Mouse (Mus musculus) adrenal gland, adult 2 months (tissue): ENCODE results near the gene Sept8. TPM values are rescaled to one million over a fixed set of nuclear protein-coding genes. Genes with fewer than 3 reads are reported as not detected.
"Not testable (repeated sequence)": the region's sequence is repeated elsewhere in the genome, so short reads cannot be mapped to it uniquely, and the experiment has no call there.

ENCODE experiments used
- DNase-seq: peaks from one replicate; pipeline ENCODE4 v3.0.0; 2021
- polyA plus RNA-seq: library from polyadenylated mRNA; depleted of rRNA; stranded (reverse); fragments of >200 nt; gene quantifications from 2 replicates; pipeline ENCODE4 v1.2.3, GENCODE M21; 2012
- total RNA-seq, 2 experiments: library from RNA; stranded (reverse); gene quantifications; 2 replicates each; pipeline ENCODE4 v1.2.3; 2021

Sept8 gene
- total and polyA plus RNA-seq, 3 experiments, result 38.1 to 46.9 (median 43.7) TPM

DNA sequence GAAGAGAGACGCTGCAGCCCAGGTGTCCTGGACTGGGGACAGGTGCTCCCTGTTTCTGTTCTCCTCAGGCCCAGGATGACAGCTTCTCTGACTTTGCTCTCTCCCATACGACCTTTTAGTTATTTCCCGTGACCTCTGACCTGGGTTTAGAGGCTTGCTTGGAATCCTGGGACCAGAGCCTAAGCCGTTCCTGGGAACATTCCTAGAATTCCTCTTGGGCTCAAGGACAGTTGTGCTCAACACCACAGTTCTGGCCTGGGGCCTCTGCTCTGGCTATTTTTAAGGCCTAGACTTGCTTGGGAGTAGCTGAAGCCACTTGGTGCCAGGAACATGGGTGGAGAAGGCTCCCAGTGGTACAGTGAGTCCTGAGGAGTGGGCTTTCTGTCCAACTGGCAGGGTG is 6.4 kb downstream of the Sept8 start:
- DNase-seq, result no peak

DNA sequence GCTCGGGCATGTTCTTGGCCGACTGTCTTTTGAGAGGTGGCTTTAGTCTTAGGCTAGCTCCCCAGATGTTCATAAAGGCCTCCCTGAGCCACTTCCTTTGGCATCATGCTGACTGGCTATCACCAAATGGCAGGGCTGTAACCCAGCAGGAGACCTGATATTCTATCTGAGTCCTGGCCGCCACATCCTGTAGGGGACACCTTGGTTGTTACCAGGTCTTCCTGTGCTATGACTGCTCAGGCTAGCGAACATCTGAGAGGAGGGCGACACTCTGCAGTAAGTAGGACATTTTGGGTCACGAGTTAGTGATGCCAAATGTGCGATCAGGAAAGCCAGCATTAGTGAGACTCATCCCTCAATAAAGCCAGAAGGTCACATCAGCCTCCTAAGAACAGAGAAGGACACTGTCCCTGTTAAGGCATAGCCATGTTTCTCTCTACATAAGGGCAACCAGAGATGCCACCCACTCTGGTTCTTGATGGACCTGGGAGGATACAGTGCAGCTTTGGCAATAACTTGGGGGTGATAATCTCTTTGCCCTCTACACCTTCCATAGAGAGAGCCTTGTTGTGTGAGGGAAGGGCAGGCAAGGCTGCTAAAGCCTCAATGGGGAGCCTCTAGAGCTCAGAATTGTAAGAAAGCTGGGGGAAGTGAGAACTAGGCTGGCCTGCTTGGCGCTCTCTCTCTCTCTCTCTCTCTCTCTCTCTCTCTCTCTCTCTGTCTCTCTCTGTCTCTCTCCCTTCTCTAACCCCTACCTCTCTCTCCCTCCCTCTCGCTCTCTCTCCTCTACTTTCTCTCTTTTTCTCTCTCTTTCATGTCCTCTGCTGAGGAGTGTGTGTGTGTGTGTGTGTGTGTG is 9.6 kb downstream of the Sept8 start:
- no peak for DNase-seq

DNA sequence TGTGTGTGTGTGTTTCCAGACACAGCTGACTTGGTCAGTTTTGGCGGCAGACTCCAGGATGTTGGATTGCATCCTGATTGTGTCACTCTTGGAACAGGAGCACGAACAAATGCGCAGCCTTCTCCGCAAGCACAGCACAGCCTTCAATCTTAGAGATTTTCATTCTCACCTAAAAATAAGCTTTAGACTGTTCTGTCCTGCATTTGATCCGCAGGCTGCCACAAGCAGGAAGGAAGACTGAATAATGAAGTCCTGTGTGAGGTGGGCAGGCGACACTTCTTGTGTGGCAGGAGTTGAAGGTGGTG is 10.1 kb downstream of the Sept8 start:
- peak; percentile 58 for DNase-seq

DNA sequence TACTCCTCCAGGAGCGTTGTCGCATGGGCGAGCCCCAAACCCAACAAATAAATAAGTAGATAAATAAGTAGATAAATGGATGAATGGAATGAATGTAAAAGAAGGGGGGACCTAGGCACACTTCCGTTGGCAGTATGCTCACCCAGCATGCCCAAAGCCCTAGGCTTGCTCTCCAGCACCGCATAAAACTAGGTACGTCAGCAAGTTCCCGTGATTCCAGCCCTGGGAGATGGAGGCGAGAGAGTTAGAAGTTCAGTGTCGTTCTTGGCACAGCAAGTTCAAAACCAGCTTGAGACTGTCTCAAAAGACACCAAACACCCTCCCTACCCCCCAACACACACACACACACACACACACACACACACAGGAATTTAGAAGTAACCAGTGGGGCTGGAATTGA is 10.9 kb downstream of the Sept8 start:
- DNase-seq, result no peak

DNA sequence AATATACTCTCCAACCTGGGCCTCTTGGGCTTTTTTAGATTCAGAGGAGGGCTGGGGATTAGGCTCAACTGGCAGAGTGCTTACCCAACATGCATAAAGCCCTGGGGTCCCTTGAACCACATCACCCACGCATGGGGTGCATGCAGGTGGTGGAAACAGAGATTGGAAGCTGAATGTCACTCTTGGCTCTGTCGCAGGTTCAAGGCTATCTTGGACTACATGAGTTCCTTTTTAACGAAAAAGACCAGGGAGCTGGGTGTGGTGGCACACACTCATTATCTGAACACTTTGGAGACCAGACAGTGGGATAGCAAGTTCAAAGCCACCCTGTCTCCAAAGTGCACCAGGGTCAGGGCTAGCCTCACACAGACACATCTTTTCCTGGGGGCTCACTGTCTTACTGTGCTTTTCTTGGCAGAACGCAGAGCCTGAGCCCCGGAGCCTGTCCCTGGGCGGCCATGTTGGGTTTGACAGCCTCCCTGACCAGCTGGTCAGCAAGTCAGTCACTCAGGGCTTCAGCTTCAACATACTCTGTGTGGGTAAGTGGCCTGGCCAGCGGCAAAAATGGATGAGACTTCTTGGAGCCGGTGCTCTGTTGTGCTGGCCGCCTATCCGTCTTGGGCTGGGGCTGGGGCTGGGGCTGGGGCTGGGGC is 12.6 kb downstream of the Sept8 start:
- DNase-seq, result no peak

DNA sequence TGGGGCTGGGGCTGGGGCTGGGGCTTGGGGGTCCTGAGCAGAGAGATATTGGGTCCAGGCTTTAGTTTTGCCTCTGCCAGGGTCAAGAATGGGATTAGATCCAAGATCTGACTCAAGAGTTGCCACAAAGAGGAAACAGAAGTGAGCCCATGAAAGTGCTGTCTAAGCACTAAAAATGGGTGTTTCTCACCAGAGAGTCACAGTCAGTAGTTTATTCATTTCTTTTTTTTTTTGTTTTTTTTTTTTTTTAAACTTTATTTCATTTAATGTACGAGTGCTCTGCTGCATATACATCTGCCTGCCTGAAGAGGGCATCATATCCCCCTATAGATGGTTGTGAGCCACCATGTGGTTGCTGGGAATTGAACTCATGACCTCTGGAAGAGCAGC is 13.2 kb downstream of the Sept8 start:
- DNase-seq, result no peak

DNA sequence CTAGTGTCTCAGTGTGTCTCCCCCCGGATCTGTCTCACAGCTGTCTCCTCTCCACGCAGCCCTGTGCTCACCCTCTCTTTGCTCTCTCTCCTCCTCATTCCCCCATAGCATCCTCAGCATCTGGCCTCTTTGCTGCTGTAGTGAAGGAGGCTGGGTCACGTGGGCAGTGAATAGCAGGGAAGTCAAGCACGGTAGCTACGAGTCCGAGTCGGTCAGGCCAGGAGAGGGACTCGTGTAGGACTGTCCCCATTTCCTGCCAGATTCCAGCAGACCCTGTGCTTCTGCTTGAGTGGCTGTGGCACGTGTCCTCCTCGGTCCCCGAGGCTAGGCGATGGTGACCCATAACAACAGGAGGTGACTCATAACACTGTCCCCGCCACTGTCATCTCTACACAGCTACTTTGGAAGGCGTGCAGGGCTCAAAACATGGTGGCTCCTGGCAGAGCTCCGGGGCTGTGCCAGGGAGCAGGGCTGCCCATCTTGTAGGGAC is 20.0 kb downstream of the Sept8 start:
- peak; percentile 42 for DNase-seq

DNA sequence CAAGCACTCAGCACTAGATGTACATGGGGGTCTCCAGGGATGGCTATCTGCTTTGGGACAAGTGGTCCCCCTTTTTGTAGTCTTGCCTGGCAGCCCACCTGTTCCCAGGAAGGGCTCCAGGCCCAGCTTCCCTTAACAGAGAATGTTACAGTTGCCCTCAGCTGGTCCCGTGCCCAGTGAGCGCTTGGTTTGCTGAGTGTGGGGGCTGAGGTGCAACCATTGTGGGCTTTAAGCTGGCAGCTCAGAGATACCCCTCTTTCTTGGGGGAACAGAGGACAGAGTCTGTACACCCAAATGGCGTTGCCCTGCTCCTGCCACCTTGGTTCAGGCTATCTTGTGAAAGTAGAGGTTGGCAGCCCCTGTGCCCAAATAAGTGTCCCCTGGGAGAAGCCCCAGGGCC is 21.3 kb downstream of the Sept8 start:
- no peak for DNase-seq

DNA sequence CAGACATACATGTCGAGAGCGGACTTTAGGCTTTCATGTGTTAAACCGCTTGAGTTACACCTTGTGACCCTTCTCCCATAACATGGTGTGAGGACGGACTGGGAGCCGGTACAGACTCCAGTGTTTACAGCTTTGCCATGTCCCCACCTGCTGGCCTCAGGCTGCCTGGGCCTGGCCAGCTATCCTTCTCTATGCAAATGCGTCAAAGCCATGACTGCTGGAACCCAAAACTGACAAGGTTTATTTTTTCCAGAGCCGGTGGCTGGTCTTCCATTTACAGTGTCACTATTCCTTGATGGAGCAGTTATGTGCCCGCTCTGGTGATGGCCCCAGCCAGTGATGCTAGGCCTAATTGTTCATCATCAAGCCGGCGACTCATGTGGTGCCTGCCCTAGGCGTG is 22.2 kb downstream of the Sept8 start:
- no peak for DNase-seq

DNA sequence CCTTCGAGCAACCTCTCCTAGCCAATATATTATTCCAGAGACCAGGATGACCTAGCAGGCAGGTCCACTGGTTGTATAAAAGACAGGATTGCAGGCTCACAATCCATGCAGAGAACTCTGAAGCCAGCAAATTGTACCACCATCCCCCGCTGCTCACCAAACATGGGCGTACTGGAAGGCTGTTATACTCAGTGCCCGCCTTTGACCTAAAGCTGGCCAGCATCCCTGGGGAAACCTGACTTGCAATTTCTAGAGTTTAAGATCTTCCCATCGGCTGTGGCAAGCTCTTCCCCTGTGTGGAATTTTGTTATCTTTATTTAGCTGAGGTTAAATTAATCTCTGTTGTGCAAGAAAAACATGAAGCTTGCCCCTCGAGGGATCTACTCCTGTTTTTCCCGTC is 24.0 kb downstream of the Sept8 start:
- no peak for DNase-seq

DNA sequence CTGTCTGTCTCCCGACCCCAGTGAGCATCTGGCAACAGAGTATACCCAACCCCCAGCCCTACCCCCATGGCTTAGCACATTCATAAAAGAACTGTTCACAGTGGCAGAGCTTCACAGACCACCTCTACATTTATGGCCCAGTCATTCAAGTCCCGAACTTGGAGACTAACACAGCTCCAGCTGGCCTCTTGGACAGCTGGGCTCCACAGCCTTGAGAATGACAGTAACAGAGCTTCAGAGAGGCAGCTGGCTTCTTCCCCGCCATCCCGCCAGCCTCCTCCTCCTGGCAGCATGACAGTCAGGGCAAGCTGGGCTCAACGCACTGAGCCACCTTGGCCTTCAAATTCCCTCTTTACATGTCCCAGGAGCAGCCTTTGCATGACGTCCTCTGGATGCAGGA is 27.2 kb downstream of the Sept8 start:
- DNase-seq, result peak; percentile 35

DNA sequence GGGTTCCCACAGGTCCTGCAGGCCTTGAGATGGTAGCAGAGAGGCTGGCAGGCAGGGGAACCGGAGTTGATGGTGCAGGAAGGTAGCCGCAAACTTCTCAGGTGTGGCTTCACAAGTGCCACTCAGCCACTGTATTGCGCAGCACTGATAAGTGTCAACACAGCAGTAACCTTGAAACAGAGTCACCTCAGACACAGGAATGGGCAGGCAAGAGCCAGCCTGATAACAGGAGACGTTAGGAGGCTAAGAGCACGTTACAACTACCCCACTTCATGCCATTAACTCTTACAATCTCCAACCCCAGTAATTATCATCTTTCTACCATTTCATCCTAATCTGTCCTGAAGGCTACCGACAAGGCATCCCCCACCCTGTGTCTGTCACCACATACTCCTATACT is 28.5 kb downstream of the Sept8 start:
- no peak for DNase-seq

DNA sequence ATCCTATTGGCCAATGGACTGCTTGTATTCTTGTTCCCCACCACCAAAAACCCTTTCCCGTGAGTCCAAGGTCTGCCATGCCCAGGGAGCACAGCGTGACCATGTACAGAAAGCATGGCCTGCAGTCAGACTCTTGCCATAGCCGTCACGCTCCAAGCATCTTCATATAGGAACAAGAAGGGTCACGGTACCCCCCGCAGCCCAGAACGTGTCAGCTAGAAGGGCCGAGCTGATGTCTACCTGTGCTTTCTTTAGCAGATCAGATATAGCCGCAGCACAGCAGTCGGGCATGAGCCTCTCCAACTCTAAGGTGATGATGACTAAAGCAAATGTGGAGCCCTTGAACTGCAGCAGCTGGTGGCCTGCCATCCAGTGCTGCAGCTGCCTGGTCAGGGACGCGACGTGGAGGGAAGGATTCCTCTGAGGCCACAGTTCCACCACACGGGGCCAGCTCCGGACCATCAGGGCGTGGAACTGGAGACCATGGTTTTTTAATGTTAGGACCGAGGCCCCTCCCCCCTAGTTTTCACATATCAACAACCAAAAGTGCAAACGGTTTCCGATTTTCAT is 29.1 kb downstream of the Sept8 start:
- DNase-seq, result peak; percentile 60

DNA sequence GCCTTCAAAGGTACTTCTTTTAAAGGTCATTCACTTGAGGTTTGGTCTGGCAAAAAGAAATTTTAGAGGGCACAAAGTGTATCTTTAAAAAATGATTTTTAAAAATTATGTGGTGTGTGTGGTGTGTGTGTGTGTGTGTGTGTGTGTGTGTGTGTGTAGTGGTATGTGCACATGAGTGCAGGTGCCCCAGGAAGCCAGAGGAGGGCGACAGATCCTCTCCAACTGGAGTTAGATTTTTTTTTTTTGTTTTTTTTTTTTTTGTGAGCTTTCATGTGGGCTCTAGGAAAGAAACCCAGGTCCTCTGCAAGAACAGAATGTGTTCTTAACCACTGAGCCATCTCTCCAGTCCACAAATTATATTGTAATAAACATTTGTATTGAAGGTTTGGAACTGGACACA is 31.7 kb downstream of the Sept8 start:
- DNase-seq, result no peak

DNA sequence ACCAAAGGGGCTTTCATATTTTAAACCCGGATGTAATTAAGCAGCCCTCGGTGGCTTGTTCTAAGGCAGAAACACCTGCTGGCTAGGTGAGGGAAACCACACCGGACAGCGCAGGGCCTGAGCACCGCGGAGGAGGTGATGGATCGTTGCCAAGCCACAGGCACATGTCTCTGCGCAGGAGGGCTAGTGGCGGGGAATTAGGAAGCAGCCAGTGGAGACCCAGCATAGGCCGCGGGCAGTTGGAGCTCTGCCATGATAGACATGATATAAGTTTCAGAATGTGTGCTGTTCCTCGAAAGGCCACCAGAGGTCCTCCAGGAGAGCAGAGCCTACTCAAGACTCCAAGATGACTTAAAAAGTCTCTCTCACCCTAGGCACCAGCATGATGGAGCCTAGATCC is 32.7 kb downstream of the Sept8 start:
- DNase-seq, result no peak

DNA sequence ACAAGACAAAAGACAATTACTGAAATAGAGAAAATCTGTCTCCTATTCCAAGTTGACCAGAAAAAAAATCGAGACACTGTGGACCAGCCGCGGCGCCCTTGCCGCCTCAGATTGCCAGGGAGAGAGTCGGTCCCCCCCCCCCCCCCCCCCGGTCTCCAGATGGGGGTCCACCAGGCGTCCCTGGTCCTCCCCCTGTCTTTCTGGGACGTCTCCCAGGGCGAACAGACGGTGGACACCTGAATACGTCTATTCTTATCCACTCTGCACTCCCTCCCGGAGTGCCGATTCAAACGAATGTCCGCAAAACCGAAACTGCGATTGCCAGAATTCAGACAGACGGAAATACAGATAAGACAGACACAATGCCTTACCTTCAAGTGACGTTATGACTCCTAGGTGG is 37.5 kb downstream of the Sept8 start:
- DNase-seq, result not testable (repeated sequence)

DNA sequence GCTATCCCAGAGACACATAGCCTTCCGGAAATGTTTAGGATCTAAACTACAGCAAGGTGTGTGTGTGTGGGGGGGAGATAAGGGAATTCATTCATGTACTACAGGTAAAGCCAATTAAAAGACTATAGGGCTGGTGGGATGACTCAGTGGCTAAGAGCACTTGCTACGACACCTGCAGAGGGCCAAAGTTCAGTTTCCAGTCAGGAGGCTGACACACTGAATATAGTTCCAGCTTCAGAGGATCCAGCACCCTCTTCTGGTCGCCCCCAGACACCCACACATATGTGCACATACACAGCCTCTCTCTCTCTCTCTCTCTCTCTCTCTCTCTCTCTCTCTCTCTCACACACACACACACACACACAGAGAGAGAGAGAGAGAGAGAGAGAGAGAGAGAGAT is 38.9 kb downstream of the Sept8 start:
- DNase-seq, result not testable (repeated sequence)

DNA sequence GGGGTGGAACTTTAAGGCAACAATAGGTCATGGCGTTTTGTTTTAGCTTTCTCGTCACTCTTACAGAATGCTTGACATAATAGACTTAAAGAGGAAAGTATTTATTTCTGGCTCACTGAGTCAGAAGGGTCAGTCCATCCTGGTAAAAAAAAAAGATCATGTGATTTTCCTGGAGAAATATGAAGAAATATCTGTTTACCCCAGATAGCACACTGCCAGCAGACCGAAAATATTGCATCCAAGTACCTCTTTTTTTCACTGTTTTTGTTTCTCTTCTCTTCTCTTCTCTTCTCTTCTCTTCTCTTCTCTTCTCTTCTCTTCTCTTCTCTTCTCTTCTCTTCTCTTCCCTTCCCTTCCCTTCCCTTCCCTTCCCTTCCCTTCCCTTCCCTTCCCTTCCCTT is 40.9 kb downstream of the Sept8 start:
- DNase-seq, result not testable (repeated sequence)

DNA sequence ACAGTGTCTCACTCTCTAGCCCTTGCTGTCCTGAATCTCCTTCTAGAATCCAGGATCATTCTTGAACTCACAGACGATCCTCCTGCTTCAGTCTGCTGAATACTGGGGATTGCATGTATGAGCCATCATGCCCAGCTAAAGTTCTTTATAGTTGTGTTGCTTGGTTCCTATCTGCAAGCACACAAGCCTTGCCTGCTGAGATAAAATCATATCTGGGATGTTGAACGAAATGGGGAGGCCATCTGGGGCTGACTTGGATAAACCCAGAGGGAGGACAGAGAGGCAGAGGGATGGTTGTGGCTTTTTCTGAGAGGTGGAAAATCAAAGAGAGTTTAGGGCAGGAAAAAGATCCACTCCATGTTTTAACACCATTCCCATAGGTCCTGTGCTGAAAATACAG is 42.9 kb downstream of the Sept8 start:
- no peak for DNase-seq

DNA sequence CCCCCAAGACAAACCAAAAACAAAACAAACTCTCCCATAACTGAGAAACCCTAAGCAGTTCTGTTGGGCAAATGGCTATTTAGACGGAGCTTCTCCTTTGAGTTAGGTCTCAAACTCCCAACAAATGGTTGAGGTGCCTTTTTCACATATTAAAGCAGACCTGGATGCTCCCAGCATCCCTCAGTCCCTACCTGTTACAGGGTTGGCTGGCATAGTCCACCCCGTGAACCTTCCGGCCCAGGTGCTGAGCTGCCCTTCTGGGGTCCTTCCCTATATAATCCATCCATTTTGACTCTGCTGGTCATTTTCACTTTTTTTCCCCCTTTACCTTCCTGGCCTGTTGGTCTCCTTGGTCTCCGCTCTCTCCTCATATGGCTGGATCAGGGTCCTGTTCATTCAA is 47.6 kb downstream of the Sept8 start:
- no peak for DNase-seq

DNA sequence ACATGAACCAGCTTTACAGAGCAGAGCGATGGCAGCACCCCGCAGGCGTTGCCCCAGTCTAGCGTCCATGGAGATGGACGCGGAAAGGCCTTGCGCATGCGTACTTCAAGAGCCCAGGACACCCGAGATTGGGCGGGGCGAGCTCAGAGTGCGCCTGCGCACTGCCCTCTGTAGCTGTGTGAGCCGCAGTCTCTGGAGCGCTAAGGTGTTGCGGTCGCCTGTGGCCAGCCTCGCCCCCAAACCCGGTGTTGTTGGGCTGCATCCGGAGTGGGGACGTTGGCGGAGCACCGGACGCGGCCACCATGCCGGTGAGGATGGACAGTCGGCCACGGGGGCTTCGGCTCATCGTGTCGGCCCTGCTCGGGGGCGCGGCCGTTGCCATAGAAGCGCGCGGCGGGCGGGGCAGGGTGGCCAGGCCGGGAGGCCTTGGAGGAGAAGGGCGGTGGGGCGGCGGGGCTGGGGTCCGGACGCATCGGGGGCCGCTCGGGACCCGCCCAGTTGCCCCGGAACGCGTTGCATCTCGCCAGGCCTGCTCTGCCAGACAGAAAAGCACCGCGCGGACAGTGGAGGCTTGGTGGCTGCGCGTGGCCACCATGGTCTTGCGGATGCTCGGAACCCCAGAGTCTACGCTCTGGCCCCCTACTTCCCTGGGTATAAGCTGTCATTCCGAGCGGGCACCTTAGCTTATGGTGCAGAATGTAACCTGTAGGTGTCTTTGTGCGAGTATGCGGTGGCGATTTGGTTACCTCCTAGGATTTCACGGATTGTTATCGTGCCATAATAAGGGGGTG is 48.4 kb downstream of the Sept8 start, which contains the start of gene Kif3a:
TSS of gene Kif3a (plus strand) at position 156 of the 791 bp plus-strand sequence.
- peak; percentile 97 for DNase-seq

DNA sequence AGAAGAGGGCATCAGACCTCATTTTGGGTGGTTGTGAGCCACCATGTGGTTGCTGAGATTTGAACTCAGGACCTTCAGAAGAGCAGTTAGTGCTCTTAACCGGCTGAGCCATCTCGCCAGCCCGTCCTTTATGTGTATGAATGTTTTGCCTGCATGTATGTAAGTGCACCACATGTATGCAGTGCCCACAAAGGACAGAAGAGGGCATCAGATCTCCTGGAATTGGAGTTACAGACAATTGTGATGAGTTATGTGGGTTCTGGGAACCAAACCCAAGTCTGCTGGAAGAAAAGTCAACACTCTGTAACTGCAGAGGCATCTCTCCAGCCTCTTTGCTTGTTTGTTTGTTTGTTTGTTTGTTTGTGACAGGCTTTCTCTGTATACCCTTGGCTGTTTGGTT is 61.5 kb downstream of the Sept8 start:
- DNase-seq, result no peak

DNA sequence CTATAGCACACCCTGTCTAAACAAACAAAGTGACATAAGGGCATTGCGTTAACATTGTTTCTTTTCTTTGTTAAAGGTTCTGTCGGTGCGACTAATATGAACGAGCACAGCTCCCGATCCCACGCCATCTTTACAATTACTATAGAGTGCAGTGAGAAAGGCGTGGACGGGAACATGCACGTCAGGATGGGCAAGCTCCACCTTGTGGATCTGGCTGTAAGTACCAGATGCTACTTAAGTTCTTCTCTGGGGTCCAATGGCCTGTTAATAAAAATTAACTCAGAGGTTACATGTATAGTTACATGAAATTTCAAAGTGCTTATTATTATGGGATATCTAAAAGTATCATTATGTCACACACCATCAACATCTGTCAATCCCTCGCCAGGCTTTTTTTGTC is 64.1 kb downstream of the Sept8 start:
- no peak for DNase-seq
